Mouse (Mus musculus) adrenal gland, postnatal 10 days (tissue): Measurements from ENCODE around the gene Gm5624. TPM values are rescaled to one million over a fixed set of nuclear protein-coding genes. Genes with fewer than 3 reads are reported as not detected.
"Not testable (repeated sequence)": the region's sequence is repeated elsewhere in the genome, so short reads cannot be mapped to it uniquely, and the experiment has no call there.

ENCODE experiments used
- DNase-seq: peaks from one replicate; pipeline ENCODE4 v3.0.0; 2021; ENCODE audit warnings: mixed read lengths
- long read RNA-seq, 2 experiments: library from polyadenylated mRNA; stranded (forward); transcript quantifications; one replicate each; pipeline ENCODE4 v2.0.0; 2021
- total RNA-seq, 2 experiments: library from RNA; stranded (reverse); gene quantifications; 2 replicates each; pipeline ENCODE4 v1.2.3; 2021

Gene Gm5624
- not detected for total RNA-seq
- long read RNA-seq, experiment 1, result 0 reads
- long read RNA-seq, experiment 2, result 0 reads

DNA sequence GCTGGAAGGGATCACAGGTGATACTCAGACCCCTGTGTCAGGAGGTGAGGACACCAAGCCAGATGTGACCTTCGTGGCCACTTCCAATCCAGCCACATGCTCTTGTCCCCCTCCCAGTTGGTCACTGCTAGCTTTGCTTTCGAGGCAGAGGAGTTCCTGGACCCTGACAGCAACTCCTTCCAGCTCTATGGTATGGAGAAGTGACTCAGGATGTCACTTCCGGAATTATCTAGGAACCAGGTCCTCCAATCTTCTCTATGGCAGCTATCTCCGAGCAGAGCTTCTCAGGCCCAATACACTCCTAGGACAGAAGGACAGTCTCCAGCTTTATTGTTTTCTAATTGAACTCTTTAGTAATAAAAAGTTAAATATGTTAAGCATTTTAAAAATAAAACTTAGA, at the start of gene Gm5624:
Gm5624 (minus strand) TSS at position 202 of the 400 bp plus-strand sequence.
- DNase-seq, result not testable (repeated sequence)

- not testable (repeated sequence) for DNase-seq
Observed at GRCm38 (mm10) chr14:44591765-44592164, 36.0 kb downstream of the Gm5624 start.

DNA sequence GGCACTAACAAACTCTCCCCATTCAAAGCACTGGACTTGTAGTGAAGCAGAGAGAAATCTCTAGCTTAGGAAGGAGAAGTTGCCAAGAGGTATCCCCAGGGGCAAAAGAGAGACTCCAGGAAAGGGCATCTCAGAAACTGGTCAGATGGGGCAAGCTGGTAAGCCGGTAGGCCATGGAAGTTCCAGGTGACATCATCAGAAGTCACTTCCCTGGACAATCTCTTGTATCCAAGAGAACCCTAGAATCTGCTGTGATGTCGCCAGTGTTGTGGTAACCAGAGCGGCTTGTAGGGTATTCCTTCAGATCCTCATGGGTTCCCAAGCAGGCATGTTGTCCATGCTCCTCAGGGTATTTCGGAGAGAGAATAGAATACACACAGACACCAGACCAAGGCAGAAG, 44.9 kb downstream of the Gm5624 start, which contains the start of gene Gm8247:
Gm8247 (plus strand) TSS at position 301 of the 400 bp plus-strand sequence.
- not testable (repeated sequence) for DNase-seq

DNA sequence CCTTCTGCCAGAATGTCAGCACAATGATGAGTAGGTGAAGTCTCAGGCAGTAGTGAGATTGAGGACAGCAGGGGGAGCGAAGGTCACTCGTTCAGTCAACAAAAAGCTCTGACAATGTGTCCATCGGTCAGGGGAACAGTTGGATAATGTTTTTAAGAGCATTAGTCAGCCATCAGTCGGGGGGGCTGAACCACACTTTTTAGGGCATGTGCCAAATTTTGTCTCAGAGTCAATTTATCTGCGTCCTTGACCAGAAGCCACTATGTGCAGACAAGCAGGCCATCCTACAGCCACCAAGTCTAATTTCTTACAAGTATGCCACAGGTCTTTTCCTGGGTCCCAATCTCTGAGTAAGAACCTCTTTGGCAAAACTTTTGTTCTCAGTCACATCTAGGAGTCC, 79.8 kb downstream of the Gm5624 start:
- peak; percentile 27 for DNase-seq

GRCm38 (mm10) chr14:44517976-44518375, 109.8 kb downstream of the Gm5624 start, which contains the start of gene Gm17093:
Gene Gm17093, plus strand, starts transcription at chr14:44518276.
- DNase-seq, result not testable (repeated sequence)

Other genes starting within 250 kb of the Gm5624 start
- gene Gm3371, start 217.2 kb downstream of the Gm5624 start, total RNA-seq, result not detected
- gene Gm8232, start 194.3 kb downstream of the Gm5624 start, total RNA-seq, result not detected
- gene BC061237, start 135.5 kb downstream of the Gm5624 start, total RNA-seq, result not detected
- gene Gm17093, start 109.7 kb downstream of the Gm5624 start, total RNA-seq, result not detected
- gene Gm8247, start 44.8 kb downstream of the Gm5624 start, total RNA-seq, result not detected
- not detected for gene Gm8257, start 78.5 kb upstream of the Gm5624 start, total RNA-seq
- not detected for gene Gm8267, start 122.4 kb upstream of the Gm5624 start, total RNA-seq
- not detected for gene Ptgdr, start 231.4 kb upstream of the Gm5624 start, total RNA-seq